Mouse (Mus musculus) spleen, postnatal 4 days (tissue): Measurements from ENCODE around the gene Akr1d1.
A peak's percentile ranks its signal among the peaks of the same experiment; 100 is the strongest.

Source experiments
- DNase-seq, 2 experiments: peaks; one replicate each; pipeline ENCODE4 v3.0.0; 2022; ENCODE audit warnings: low spot score in 2 of 2

Akr1d1 gene

GRCm38 (mm10) chr6:37617431-37618011, 87.5 kb downstream of the Akr1d1 start:
- DNase-seq: peak; percentile 22 to 63
